Mouse (Mus musculus) left cerebral cortex, postnatal 10 days (tissue): ENCODE measurements around the gene Eid2. TPM values are rescaled to one million over a fixed set of nuclear protein-coding genes. Genes with fewer than 3 reads are reported as not detected.
A peak's percentile ranks its signal among the peaks of the same experiment; 100 is the strongest.
"Not testable (repeated sequence)": the region's sequence is repeated elsewhere in the genome, so short reads cannot be mapped to it uniquely, and the experiment has no call there.

ENCODE experiments used
- DNase-seq, 2 experiments: peaks; one replicate each; pipeline ENCODE4 v3.0.0; 2021 to 2022; ENCODE audit warnings: low spot score in 2 of 2, mixed read lengths in 1 of 2; ENCODE audit errors: extremely low spot score in 1 of 2
- intact Hi-C: fragments of 180-260 bp; cut with DNase I; formaldehyde crosslinking; loops from one replicate; pipeline ENCODE4 v1.15.1; 2025
- total RNA-seq, 2 experiments: library from RNA; stranded (reverse); gene quantifications; 2 replicates each; pipeline ENCODE4 v1.2.3; 2021

The Eid2 gene
- total RNA-seq: 10 to 100 TPM; 73.5 to 79.5 TPM

GRCm38 (mm10) chr7:28267129-28268041, at the start of gene Eid2:
Gene Eid2, plus strand, starts transcription at chr7:28267881.
- DNase-seq: peak; percentile 91 to 94
- intact Hi-C loops: loop anchor here (5.0 kb wide), 1 partner anchor 60 kb away; no protein-coding TSS in a partner anchor

- peak; percentile 65 to 83 for DNase-seq
- intact Hi-C loops: not testable (repeated sequence)
Observed at GRCm38 (mm10) chr7:28218951-28219740, 48.5 kb upstream of the Eid2 start.

- intact Hi-C loops, DNase-seq: not testable (repeated sequence)
Observed at GRCm38 (mm10) chr7:28226836-28227235, 40.8 kb upstream of the Eid2 start.

GRCm38 (mm10) chr7:28227421-28227820, 40.3 kb upstream of the Eid2 start:
- DNase-seq, intact Hi-C loops: not testable (repeated sequence)

- DNase-seq, intact Hi-C loops: not testable (repeated sequence)
Observed at GRCm38 (mm10) chr7:28243943-28244342, 23.7 kb upstream of the Eid2 start.

GRCm38 (mm10) chr7:28248957-28249356, 18.7 kb upstream of the Eid2 start:
- DNase-seq: no peak
- intact Hi-C loops: no loop called here

GRCm38 (mm10) chr7:28251976-28252375, 15.7 kb upstream of the Eid2 start:
- intact Hi-C loops: no loop called here
- no peak for DNase-seq

- no peak for DNase-seq
- intact Hi-C loops: no loop called here
Observed at GRCm38 (mm10) chr7:28254591-28254990, 13.1 kb upstream of the Eid2 start.

GRCm38 (mm10) chr7:28255476-28255875, 12.2 kb upstream of the Eid2 start:
- DNase-seq: no peak
- intact Hi-C loops: no loop called here

- intact Hi-C loops: no loop called here
- no peak for DNase-seq
Observed at GRCm38 (mm10) chr7:28262861-28263260, 4.8 kb upstream of the Eid2 start.

- peak in 1 of 2 experiments; percentile 69 for DNase-seq
- intact Hi-C loops: no loop called here
Observed at GRCm38 (mm10) chr7:28263786-28264185, 3.9 kb upstream of the Eid2 start.

- no peak for DNase-seq
- intact Hi-C loops: loop anchor here (5.0 kb wide), 1 partner anchor 58 kb away; no protein-coding TSS in a partner anchor
Observed at GRCm38 (mm10) chr7:28265391-28265790, 2.3 kb upstream of the Eid2 start.

GRCm38 (mm10) chr7:28268042-28268531, 406 bp downstream of the Eid2 start:
- peak in 1 of 2 experiments; percentile 77 for DNase-seq
- intact Hi-C loops: loop anchor here (5.0 kb wide), 1 partner anchor 61 kb away; no protein-coding TSS in a partner anchor

GRCm38 (mm10) chr7:28268576-28268975, 895 bp downstream of the Eid2 start:
- intact Hi-C loops: loop anchor here (5.0 kb wide), 1 partner anchor 61 kb away; no protein-coding TSS in a partner anchor

GRCm38 (mm10) chr7:28269355-28269754, 1.7 kb downstream of the Eid2 start:
- intact Hi-C loops: loop anchor here (5.0 kb wide), 1 partner anchor 62 kb away; no protein-coding TSS in a partner anchor
- DNase-seq: no peak

More at GRCm38 (mm10) chr7:28268576-28268975, 895 bp downstream of the Eid2 start:
- no peak for DNase-seq

GRCm38 (mm10) chr7:28271761-28272160, 4.1 kb downstream of the Eid2 start:
- intact Hi-C loops: no loop called here
- DNase-seq: no peak

GRCm38 (mm10) chr7:28277237-28277614, 9.5 kb downstream of the Eid2 start:
- no peak for DNase-seq
- intact Hi-C loops: no loop called here

GRCm38 (mm10) chr7:28277615-28278278, 10.1 kb downstream of the Eid2 start, which contains the start of gene Eid2b:
Gene Eid2b, plus strand, starts transcription at chr7:28277739.
- DNase-seq: peak; percentile 93 to 96
- intact Hi-C loops: no loop called here

- DNase-seq: no peak
- intact Hi-C loops: no loop called here
Observed at GRCm38 (mm10) chr7:28278279-28278652, 10.6 kb downstream of the Eid2 start.
